Mouse (Mus musculus) ES-E14 (cell line): Measurements from ENCODE around the gene Prorsd1. TPM values are rescaled to one million over a fixed set of nuclear protein-coding genes. Genes with fewer than 3 reads are reported as not detected.

ENCODE experiments used
- DNase-seq: peaks from one replicate; pipeline ENCODE4 v3.0.0-alpha.2; 2013; ENCODE audit warnings: low read depth, low spot score
- H3K27ac ChIP-seq: 2 replicates; pipeline ENCODE4 v1.5.1; 2012; ENCODE audit warnings: low read depth, mild to moderate bottlenecking, low read length, moderate library complexity, mixed read lengths; ENCODE audit not compliant: poor library complexity, insufficient read depth, severe bottlenecking
- H3K36me3 ChIP-seq: 2 replicates; pipeline ENCODE4 v1.6.1; 2012; ENCODE audit warnings: mild to moderate bottlenecking, low read length, moderate library complexity, mixed read lengths; ENCODE audit not compliant: control insufficient read depth, poor library complexity, insufficient read depth, severe bottlenecking
- H3K4me1 ChIP-seq, 2 experiments: fragments of 150-350 bp in 1 of 2; sonication (generic) in 1 of 2; 2 replicates each; pipeline ENCODE4 v1.6.1; 2012; ENCODE audit warnings: low read length in 2 of 2, mild to moderate bottlenecking in 1 of 2, mixed read lengths in 1 of 2; ENCODE audit not compliant: control insufficient read depth in 2 of 2, insufficient read depth in 2 of 2, poor library complexity in 1 of 2
- H3K4me3 ChIP-seq, 2 experiments: fragments of 150-350 bp in 1 of 2; sonication (generic) in 1 of 2; 2 replicates each; pipeline ENCODE4 v1.5.1; 2012; ENCODE audit warnings: low read length in 2 of 2, low read depth in 1 of 2, mild to moderate bottlenecking in 1 of 2, mixed read lengths in 1 of 2; ENCODE audit not compliant: insufficient read depth in 1 of 2, poor library complexity in 1 of 2, severe bottlenecking in 1 of 2
- H3K9ac ChIP-seq: 2 replicates; pipeline ENCODE4 v1.6.1; 2012; ENCODE audit warnings: low read depth, mild to moderate bottlenecking, low read length, mixed read lengths; ENCODE audit not compliant: poor library complexity, insufficient read depth, severe bottlenecking
- H3K9me3 ChIP-seq: fragments of 150-350 bp; sonication (generic); 2 replicates; pipeline ENCODE4 v1.6.1; 2012; ENCODE audit warnings: low read depth, mild to moderate bottlenecking, low read length; ENCODE audit not compliant: control insufficient read depth, insufficient read depth
- CHD2 ChIP-seq: IDR thresholded peaks from 2 replicates; pipeline ENCODE4 v1.6.1; 2014; ENCODE audit warnings: mild to moderate bottlenecking, low read depth, low read length, inconsistent platforms
- HCFC1 ChIP-seq: IDR thresholded peaks from 2 replicates; pipeline ENCODE4 v1.6.1; 2012; ENCODE audit warnings: low read length, inconsistent platforms, borderline replicate concordance; ENCODE audit not compliant: insufficient read depth
- MAFK ChIP-seq: IDR thresholded peaks from 2 replicates; pipeline ENCODE4 v1.6.1; 2014; ENCODE audit warnings: mild to moderate bottlenecking, low read depth, low read length, inconsistent platforms; ENCODE audit not compliant: insufficient read depth
- ZC3H11A ChIP-seq: IDR thresholded peaks from 2 replicates; pipeline ENCODE4 v1.6.1; 2012; ENCODE audit warnings: low read depth, mild to moderate bottlenecking, inconsistent platforms, low read length, borderline replicate concordance
- ZNF384 ChIP-seq: IDR thresholded peaks from 2 replicates; pipeline ENCODE4 v1.6.1; 2012; ENCODE audit warnings: low read depth, low read length, inconsistent platforms
- in situ Hi-C, 2 experiments: fragments of 600-800 bp; cut with MboI; formaldehyde crosslinking; loops; one replicate each; pipeline ENCODE4 v1.15.1; 2025; ENCODE audit warnings: low sequenced_read_pairs in 2 of 2, inconsistent platforms in 1 of 2; ENCODE audit not compliant: unreplicated experiment in 2 of 2
- total RNA-seq: library from RNA; depleted of rRNA; stranded (reverse); fragments of 300-350 nt; gene quantifications from 2 replicates; pipeline ENCODE4 v1.2.3, GENCODE M21; 2012; rRNA removed

Prorsd1 gene
- total RNA-seq, 1 experiment = 12.4 TPM

DNA sequence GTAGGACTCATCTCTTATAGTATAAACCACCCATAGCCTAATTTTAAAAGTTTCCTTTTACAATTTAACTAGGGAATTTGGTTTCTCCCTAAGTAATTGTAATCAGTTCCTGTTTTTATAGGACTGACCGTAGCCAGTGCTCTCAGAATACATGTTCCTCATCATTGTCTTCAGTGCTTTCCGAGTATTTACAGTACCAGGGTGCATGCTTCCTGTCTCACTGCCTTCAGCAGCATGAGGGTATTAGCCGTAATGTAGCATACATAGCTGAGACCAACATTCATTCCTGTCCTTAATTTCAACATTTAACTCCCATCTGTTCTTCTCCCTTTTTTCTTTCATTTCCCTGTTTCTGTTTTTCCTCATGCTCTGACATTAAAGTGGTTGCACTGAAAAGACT is 17.9 kb downstream of the Prorsd1 start:
- DNase-seq = no peak
- in situ Hi-C loops = no loop called here
- Histone ChIP-seq H3K36me3 (no peaks in the 10 kb centered on the region), H3K27ac (no peak overlapping the region), H3K9ac (no peak overlapping the region), H3K4me3 (no peak overlapping the region), H3K4me1 (peaks cover 0 to 1% of the 10 kb centered on the region in 2 experiments; a peak in 1 of 4 replicates), H3K9me3 (no peaks in the 10 kb centered on the region)
- no peak for TF ChIP-seq ZNF384

DNA sequence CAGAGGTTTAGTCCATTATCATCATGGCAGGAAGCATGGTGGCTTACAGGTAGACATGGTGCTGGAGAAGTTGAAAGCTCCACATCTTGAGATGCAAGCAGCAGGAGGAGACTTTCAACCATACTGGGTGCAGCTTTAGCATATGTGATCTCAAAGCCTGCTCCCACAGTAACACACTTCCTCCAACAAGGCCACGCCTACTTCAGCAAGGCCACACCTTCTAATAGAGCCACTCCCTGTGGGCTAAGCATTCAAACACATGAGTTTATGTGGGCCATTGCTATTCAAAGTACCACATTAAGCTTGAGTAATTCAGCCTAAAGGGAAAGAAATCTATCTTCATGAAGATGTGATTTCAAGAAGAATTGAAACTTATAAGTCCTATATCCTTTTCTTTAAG is 21.7 kb downstream of the Prorsd1 start:
- Histone ChIP-seq H3K36me3 (no peaks in the 10 kb centered on the region), H3K9me3 (no peaks in the 10 kb centered on the region), H3K4me3 (no peak overlapping the region), H3K4me1 (peaks cover 0 to 1% of the 10 kb centered on the region in 2 experiments; a peak in 1 of 4 replicates), H3K9ac (no peak overlapping the region), H3K27ac (no peak overlapping the region)
- TF ChIP-seq HCFC1 (no peak), CHD2 (no peak), ZNF384 (no peak), ZC3H11A (no peak), MAFK (no peak)
- in situ Hi-C loops = no loop called here
- no peak for DNase-seq

GRCm38 (mm10) chr11:29474676-29475075 is 40.2 kb downstream of the Prorsd1 start:
- no peak overlapping the region for H3K27ac ChIP-seq
- no peaks in the 10 kb centered on the region for H3K36me3 ChIP-seq
- in situ Hi-C loops = no loop called here
- TF ChIP-seq MAFK (no peak), ZC3H11A (no peak), HCFC1 (no peak), CHD2 (no peak), ZNF384 (no peak)
- no peak overlapping the region for H3K9ac ChIP-seq
- H3K4me1 ChIP-seq = no peaks in the 10 kb centered on the region
- no peak overlapping the region for H3K4me3 ChIP-seq
- no peaks in the 10 kb centered on the region for H3K9me3 ChIP-seq
- DNase-seq = no peak

Other genes with a start within 250 kb of the Prorsd1 start
- gene Ccdc88a, start 141.4 kb downstream of the Prorsd1 start, total RNA-seq = 13.9 and 15.3 TPM in 2 replicates
- gene Mtif2, start 11.4 kb upstream of the Prorsd1 start, total RNA-seq = 24.3 and 30.0 TPM in 2 replicates
- gene Clhc1, start 32.9 kb upstream of the Prorsd1 start, total RNA-seq = 0.58 and 0.67 TPM in 2 replicates
- 953 and 1,218 TPM in 2 replicates for gene Rps27a, start 33.1 kb upstream of the Prorsd1 start, total RNA-seq
- 360 and 368 TPM in 2 replicates for gene Rtn4, start 177.9 kb upstream of the Prorsd1 start, total RNA-seq